Mouse (Mus musculus): ENCODE measurements at regions not wholly inside any gene's neighbourhood (a gene's known extent, or its start where the extent isn't known, plus 50 kb on each side); places are given as distances from the start of the nearest gene placed in this dataset.

GRCm38 (mm10) chr14:17234898-17235297, 415.9 kb upstream of the Rarb start:
- H3K36me3 ChIP-seq: no peaks in the 10 kb centered on the region
- H3K9ac ChIP-seq: no peak overlapping the region
- H3K4me3 ChIP-seq: no peak overlapping the region
- H3K4me1 ChIP-seq (replicated peaks): no peaks in the 10 kb centered on the region
- no peak overlapping the region for H3K4me2 ChIP-seq
- no peak for ATAC-seq (ENCODE audit: low read depth)
- H3K9me3 ChIP-seq: peaks cover 8% of the 10 kb centered on the region; the same call in 1 of the 2 replicates
- no peaks in the 10 kb centered on the region for H3K27me3 ChIP-seq
- no peak overlapping the region for H3K27ac ChIP-seq (replicated peaks)

DNA sequence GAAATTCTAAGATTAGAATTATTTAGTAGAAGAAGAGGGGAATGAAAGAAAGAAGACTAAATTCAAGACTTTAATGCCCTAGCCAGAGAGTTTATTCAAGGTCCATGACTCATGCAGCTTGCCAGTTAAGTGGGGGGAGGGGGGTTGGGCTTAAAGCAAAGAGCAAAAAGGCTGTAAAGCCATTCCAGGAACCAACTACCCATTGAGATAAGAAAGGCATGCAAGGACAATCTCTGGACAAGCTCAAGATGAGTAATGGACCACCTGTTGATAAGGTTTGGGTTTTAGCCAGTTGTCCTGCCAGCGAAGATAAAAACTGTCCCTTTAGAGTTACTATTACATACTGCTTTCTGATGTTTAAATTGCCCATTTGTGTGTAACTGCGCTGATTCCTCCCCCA, 392.5 kb upstream of the Rarb start:
- H3K4me3 ChIP-seq: no peak overlapping the region
- H3K36me3 ChIP-seq: no peaks in the 10 kb centered on the region
- 90% methylated on average over 2 of the region's 2 CpGs for WGBS
- H3K9ac ChIP-seq: no peak overlapping the region
- H3K27ac ChIP-seq (replicated peaks): no peak overlapping the region
- no peaks in the 10 kb centered on the region for H3K4me1 ChIP-seq (replicated peaks)
- no peak for ATAC-seq (ENCODE audit: low read depth)
- H3K27me3 ChIP-seq: no peaks in the 10 kb centered on the region
- no peaks in the 10 kb centered on the region for H3K9me3 ChIP-seq
- no peak overlapping the region for H3K4me2 ChIP-seq

DNA sequence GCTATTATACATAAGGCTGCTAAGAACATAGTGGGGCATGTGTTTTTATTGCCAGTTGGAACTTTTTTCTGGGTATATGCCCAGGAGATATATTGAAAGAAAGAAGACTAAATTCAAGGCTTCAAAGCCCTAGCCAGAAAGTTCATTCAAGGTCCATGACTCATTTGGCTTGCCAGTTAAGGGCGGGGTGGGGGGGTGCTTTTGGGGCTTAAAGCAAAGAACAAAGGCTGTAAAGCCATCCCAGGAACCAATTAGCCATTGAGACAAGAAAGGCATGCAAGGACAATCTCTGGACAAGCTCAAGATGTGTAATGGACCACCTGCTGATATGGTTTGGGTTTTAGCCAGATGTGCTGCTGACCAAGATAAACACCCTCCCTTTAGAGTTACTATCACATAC, 386.7 kb upstream of the Rarb start:
- ATAC-seq (ENCODE audit: low read depth): no peak
- H3K4me3 ChIP-seq: no peak overlapping the region
- 84% methylated on average over 1 of the region's 1 CpGs for WGBS

DNA sequence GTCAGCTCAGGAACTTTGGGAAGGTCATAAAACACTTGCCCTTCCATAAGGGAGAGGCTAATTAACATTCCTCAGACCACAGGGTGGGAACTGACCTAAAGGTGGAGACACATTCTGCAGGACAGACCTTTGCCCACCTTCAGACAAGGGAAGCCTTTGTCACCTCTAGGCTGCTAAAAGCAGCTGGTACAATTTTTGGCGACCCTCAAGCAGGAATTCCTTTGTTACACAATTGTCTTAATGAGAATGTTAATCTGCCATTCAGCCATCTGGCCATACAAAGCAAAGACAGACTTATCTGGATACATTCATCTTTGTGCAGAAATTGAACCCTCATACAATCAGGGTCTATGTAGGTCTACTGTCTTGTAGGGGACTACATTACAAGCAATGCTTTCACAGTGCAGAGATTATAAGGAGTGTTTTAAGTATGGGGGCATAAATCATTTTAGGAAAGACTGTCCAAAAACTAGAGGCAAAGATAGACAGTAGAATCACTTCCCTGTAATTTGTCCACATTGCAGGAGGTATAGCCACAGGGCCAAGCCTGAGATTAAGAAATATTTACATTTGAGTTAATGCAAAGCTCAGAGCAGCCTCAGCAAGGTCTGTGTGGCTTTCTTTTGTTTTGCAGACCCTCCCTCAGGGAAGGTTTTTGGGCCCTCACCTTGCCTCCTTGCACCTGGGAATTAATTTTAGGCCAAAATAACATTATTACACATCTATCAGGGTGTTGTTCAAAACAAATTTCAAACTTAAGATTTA, 384.5 kb upstream of the Rarb start:
- Histone ChIP-seq H3K4me3 (no peak overlapping the region), H3K4me2 (no peak overlapping the region), H3K27ac (replicated peaks) (no peak overlapping the region), H3K4me1 (replicated peaks) (no peaks in the 10 kb centered on the region), H3K9me3 (no peaks in the 10 kb centered on the region; the same call in 1 of the 2 replicates), H3K9ac (no peak overlapping the region), H3K27me3 (no peaks in the 10 kb centered on the region), H3K36me3 (no peaks in the 10 kb centered on the region)
- WGBS: 44% methylated on average over 1 of the region's 1 CpGs
- ATAC-seq (ENCODE audit: low read depth): no peak

More for the DNA sequence above, 386.7 kb upstream of the Rarb start:
- no peaks in the 10 kb centered on the region for H3K4me1 ChIP-seq (replicated peaks)
- H3K27ac ChIP-seq (replicated peaks): no peak overlapping the region
- no peak overlapping the region for H3K4me2 ChIP-seq
- H3K27me3 ChIP-seq: no peaks in the 10 kb centered on the region
- H3K9me3 ChIP-seq: no peaks in the 10 kb centered on the region; the same call in 1 of the 2 replicates
- H3K9ac ChIP-seq: no peak overlapping the region
- H3K36me3 ChIP-seq: no peaks in the 10 kb centered on the region

GRCm38 (mm10) chr14:17192953-17193352, 374.0 kb upstream of the Rarb start:
- H3K9ac ChIP-seq: no peak overlapping the region
- H3K4me3 ChIP-seq: no peak overlapping the region
- H3K27me3 ChIP-seq: no peaks in the 10 kb centered on the region
- WGBS: 60% methylated on average over 2 of the region's 2 CpGs
- no peak overlapping the region for H3K27ac ChIP-seq (replicated peaks)
- H3K4me2 ChIP-seq: no peak overlapping the region
- H3K9me3 ChIP-seq: no peaks in the 10 kb centered on the region
- H3K36me3 ChIP-seq: no peaks in the 10 kb centered on the region
- ATAC-seq (ENCODE audit: low read depth): no peak
- no peaks in the 10 kb centered on the region for H3K4me1 ChIP-seq (replicated peaks)

DNA sequence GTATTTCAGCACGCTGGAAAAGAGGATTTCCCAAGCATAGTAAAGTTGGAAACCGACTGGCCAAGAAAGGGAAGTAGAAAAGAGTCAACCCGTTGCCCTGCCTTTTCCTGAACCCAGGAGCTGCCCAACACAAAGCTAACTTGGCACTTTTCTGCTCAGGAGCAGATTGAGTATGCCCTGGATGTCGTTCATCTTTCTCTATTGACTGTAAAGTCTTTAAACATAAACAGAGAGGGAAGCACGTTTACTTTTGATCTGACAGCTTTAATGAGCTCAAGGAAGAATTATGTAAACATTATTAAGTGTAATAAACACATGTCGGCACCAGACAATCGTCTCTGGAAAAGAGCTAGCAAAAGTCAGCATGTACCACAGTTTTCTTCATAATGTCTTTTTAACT, 354.3 kb upstream of the Rarb start:
- no peak for ATAC-seq (ENCODE audit: low read depth)
- Histone ChIP-seq H3K9me3 (no peaks in the 10 kb centered on the region), H3K36me3 (no peaks in the 10 kb centered on the region), H3K4me3 (peak overlapping the region; percentile 57), H3K4me2 (peak overlapping the region; percentile 69), H3K9ac (no peak overlapping the region), H3K27me3 (peaks cover 22% of the 10 kb centered on the region), H3K4me1 (replicated peaks) (peaks cover 36% of the 10 kb centered on the region), H3K27ac (replicated peaks) (0 out of 2 replicates have a peak overlapping the region, but pooled peaks have one; percentile 3)
- 23% methylated on average over 7 of the region's 7 CpGs for WGBS

- H3K36me3 ChIP-seq: no peaks in the 10 kb centered on the region
- ATAC-seq (ENCODE audit: low read depth): peak; percentile 94
- H3K27ac ChIP-seq (replicated peaks): peak overlapping the region; percentile 24; the same call in 1 of the 2 replicates
Observed at GRCm38 (mm10) chr14:17172330-17173110, 353.6 kb upstream of the Rarb start.

DNA sequence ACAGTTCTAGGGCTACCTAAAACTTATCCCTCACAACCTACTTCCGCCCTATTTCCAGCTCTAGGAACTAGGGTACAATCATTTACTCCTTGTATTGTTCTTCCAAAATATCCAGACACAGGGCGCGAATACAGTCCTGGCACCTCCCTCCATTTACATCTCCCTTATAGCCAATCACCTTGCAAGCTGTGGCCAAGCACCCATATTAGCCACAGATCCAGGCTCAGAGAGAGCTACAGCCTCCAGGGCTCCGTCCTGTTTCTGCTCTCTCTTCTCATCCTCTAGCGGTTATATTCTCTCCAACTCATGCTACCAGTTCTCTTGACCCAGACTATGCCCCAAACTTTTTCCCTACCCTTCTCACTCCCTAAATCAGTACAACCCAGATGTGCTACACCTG, 352.9 kb upstream of the Rarb start:
- H3K27ac ChIP-seq (replicated peaks): peak overlapping the region; percentile 24; the same call in 1 of the 2 replicates
- peaks cover 22% of the 10 kb centered on the region for H3K27me3 ChIP-seq
- peaks cover 36% of the 10 kb centered on the region for H3K4me1 ChIP-seq (replicated peaks)
- H3K4me2 ChIP-seq: peak overlapping the region; percentile 69
- no peaks in the 10 kb centered on the region for H3K36me3 ChIP-seq
- H3K9ac ChIP-seq: peak overlapping the region; percentile 70
- no peaks in the 10 kb centered on the region for H3K9me3 ChIP-seq
- H3K4me3 ChIP-seq: peak overlapping the region; percentile 57
- ATAC-seq (ENCODE audit: low read depth): peak; percentile 56
- 37% methylated on average over 5 of the region's 5 CpGs for WGBS

More at GRCm38 (mm10) chr14:17172330-17173110, 353.6 kb upstream of the Rarb start:
- Histone ChIP-seq H3K9me3 (no peaks in the 10 kb centered on the region), H3K9ac (peak overlapping the region; percentile 70), H3K4me3 (peak overlapping the region; percentile 57), H3K4me2 (peak overlapping the region; percentile 69), H3K4me1 (replicated peaks) (peaks cover 36% of the 10 kb centered on the region), H3K27me3 (peaks cover 22% of the 10 kb centered on the region)
- WGBS: 1% methylated on average over 35 of the region's 35 CpGs

GRCm38 (mm10) chr14:17158324-17158723, 339.4 kb upstream of the Rarb start:
- H3K36me3 ChIP-seq: no peaks in the 10 kb centered on the region
- H3K4me3 ChIP-seq: no peak overlapping the region
- H3K9me3 ChIP-seq: no peaks in the 10 kb centered on the region
- WGBS: 79% methylated on average over 4 of the region's 4 CpGs
- H3K27ac ChIP-seq (replicated peaks): no peak overlapping the region
- H3K4me2 ChIP-seq: no peak overlapping the region
- H3K9ac ChIP-seq: no peak overlapping the region
- H3K4me1 ChIP-seq (replicated peaks): no peaks in the 10 kb centered on the region
- ATAC-seq (ENCODE audit: low read depth): no peak
- H3K27me3 ChIP-seq: no peaks in the 10 kb centered on the region

- H3K4me1 ChIP-seq (replicated peaks): no peaks in the 10 kb centered on the region
- WGBS: 69% methylated on average over 2 of the region's 2 CpGs
- H3K36me3 ChIP-seq: no peaks in the 10 kb centered on the region
- H3K27me3 ChIP-seq: no peaks in the 10 kb centered on the region
- H3K9me3 ChIP-seq: no peaks in the 10 kb centered on the region
- H3K4me3 ChIP-seq: no peak overlapping the region
- no peak overlapping the region for H3K4me2 ChIP-seq
- no peak overlapping the region for H3K9ac ChIP-seq
- ATAC-seq (ENCODE audit: low read depth): no peak
- no peak overlapping the region for H3K27ac ChIP-seq (replicated peaks)
Observed at GRCm38 (mm10) chr14:17156402-17156954, 337.5 kb upstream of the Rarb start.

- WGBS: 93% methylated on average over 1 of the region's 1 CpGs
- no peak overlapping the region for H3K4me2 ChIP-seq
Observed at GRCm38 (mm10) chr14:17120679-17121078, 301.7 kb upstream of the Rarb start.

GRCm38 (mm10) chr14:17106668-17107067, 287.7 kb upstream of the Rarb start:
- Histone ChIP-seq H3K4me1 (replicated peaks) (0 out of 2 replicates have a peak, but pooled peaks cover 9% of the 10 kb centered on the region), H3K36me3 (no peaks in the 10 kb centered on the region), H3K27me3 (no peaks in the 10 kb centered on the region), H3K9ac (no peak overlapping the region), H3K4me3 (no peak overlapping the region), H3K27ac (replicated peaks) (no peak overlapping the region), H3K4me2 (no peak overlapping the region), H3K9me3 (no peaks in the 10 kb centered on the region)
- WGBS: 89% methylated on average over 1 of the region's 1 CpGs
- no peak for ATAC-seq (ENCODE audit: low read depth)

More at GRCm38 (mm10) chr14:17120679-17121078, 301.7 kb upstream of the Rarb start:
- no peak for ATAC-seq (ENCODE audit: low read depth)
- no peaks in the 10 kb centered on the region for H3K27me3 ChIP-seq
- H3K36me3 ChIP-seq: no peaks in the 10 kb centered on the region
- no peak overlapping the region for H3K27ac ChIP-seq (replicated peaks)
- H3K4me3 ChIP-seq: no peak overlapping the region
- no peaks in the 10 kb centered on the region for H3K4me1 ChIP-seq (replicated peaks)
- no peaks in the 10 kb centered on the region for H3K9me3 ChIP-seq
- no peak overlapping the region for H3K9ac ChIP-seq

Measured in neural tube, embryonic 13.5 days (tissue).